In genomic region chr2:25596765-25597510, GRCm38 (mm10) we compare ENCODE assay signal across 38 mouse cellular contexts. TPM values are rescaled to one million over a fixed set of nuclear protein-coding genes. Genes with fewer than 3 reads are reported as not detected.
"Had no signal": no experiment of that assay in that cellular context is flagged by ENCODE, and none has a peak within 500 bp of the region (broad histone marks: within the 10 kb centered on the region; RNA-seq: fewer than 3 reads in every experiment).

No protein-coding gene starts in this region.

- H3K9me3 ChIP-seq: heart, embryonic 10.5 days; heart, embryonic 12.5 days; heart, embryonic 13.5 days; heart, embryonic 15.5 days; hindbrain, embryonic 10.5 days; hindbrain, embryonic 12.5 days; hindbrain, embryonic 13.5 days; hindbrain, embryonic 15.5 days; intestine, embryonic 15.5 days; kidney, embryonic 15.5 days had no signal

- H3K4me2 ChIP-seq: heart, embryonic 11.5 days; heart, embryonic 12.5 days; heart, embryonic 13.5 days; heart, embryonic 15.5 days; hindbrain, embryonic 12.5 days; hindbrain, embryonic 13.5 days; hindbrain, embryonic 14.5 days; hindbrain, embryonic 15.5 days; intestine, embryonic 15.5 days; kidney, embryonic 15.5 days had no signal

- H3K4me3 ChIP-seq: heart, embryonic 10.5 days; heart, embryonic 12.5 days; heart, embryonic 13.5 days; heart, embryonic 15.5 days; hindbrain, embryonic 10.5 days; hindbrain, embryonic 12.5 days; hindbrain, embryonic 13.5 days; hindbrain, embryonic 15.5 days; intestine, embryonic 15.5 days; kidney, embryonic 15.5 days; layer of hippocampus, adult 2 months had no signal

- DNase-seq: heart, postnatal 10 days; heart, postnatal 14 days; heart, postnatal 36 days; heart, postnatal 4 days; kidney, adult 11 months; kidney, adult 18-20 months; kidney, adult 2 months; kidney, adult 8-10 months; kidney, adult 9 months; kidney, postnatal 10 days; kidney, postnatal 14 days; kidney, postnatal 25 days; kidney, postnatal 36 days; kidney, postnatal 4 days; layer of hippocampus, adult 9-11 months; layer of hippocampus, postnatal 36 days had no signal

- H3K27me3 ChIP-seq: heart, embryonic 12.5 days; heart, embryonic 13.5 days; heart, embryonic 15.5 days; hindbrain, embryonic 12.5 days; hindbrain, embryonic 13.5 days; hindbrain, embryonic 15.5 days; intestine, embryonic 15.5 days; kidney, embryonic 15.5 days had no signal

- H3K4me1 ChIP-seq: hindbrain, embryonic 10.5 days; hindbrain, embryonic 12.5 days; hindbrain, embryonic 13.5 days; hindbrain, embryonic 15.5 days; intestine, embryonic 15.5 days; kidney, embryonic 15.5 days had no signal

- H3K27ac ChIP-seq: heart, embryonic 10.5 days; heart, embryonic 13.5 days; heart, embryonic 15.5 days; hindbrain, embryonic 10.5 days; hindbrain, embryonic 12.5 days; hindbrain, embryonic 13.5 days; hindbrain, embryonic 14.5 days; hindbrain, embryonic 15.5 days; hindbrain, postnatal 0 days; intestine, embryonic 15.5 days; kidney, embryonic 15.5 days; kidney, postnatal 0 days; layer of hippocampus, adult 2 months had no signal

- ATAC-seq: hindbrain, embryonic 16.5 days; hindbrain, postnatal 0 days; inflammation-experienced regulatory T-cells, adult 6 months; intestine, embryonic 15.5 days; intestine, embryonic 16.5 days; intestine, postnatal 0 days had no signal

- H3K9ac ChIP-seq: heart, embryonic 12.5 days; heart, embryonic 13.5 days; heart, embryonic 15.5 days; hindbrain, embryonic 12.5 days; hindbrain, embryonic 13.5 days; hindbrain, embryonic 14.5 days; hindbrain, embryonic 15.5 days; intestine, embryonic 15.5 days; kidney, embryonic 15.5 days had no signal

RNA-seq across cellular contexts. Expression of gene Ajm1, which starts 15.4 kb away (rescaled TPM):
- polyA plus RNA-seq: heart, embryonic 14.5 days; heart, postnatal 0 days had no signal

RNA-seq across cellular contexts. Expression of gene Ccdc183, which starts 20.5 kb away (rescaled TPM):
- polyA plus RNA-seq: inflammation-experienced regulatory T-cells, adult 6 months; large intestine, adult 2 months had no signal
